Mouse (Mus musculus) stomach, embryonic 16.5 days (tissue): ENCODE results near the gene Lsm7. TPM values are rescaled to one million over a fixed set of nuclear protein-coding genes. Genes with fewer than 3 reads are reported as not detected.

Source experiments
- ATAC-seq: fragments of 200-750 bp; cut with Nextera tagmentation; 2 replicates; pipeline ENCODE4 v1.8.0; 2017; ENCODE audit warnings: moderate number of reproducible peaks, moderate TSS enrichment; ENCODE audit not compliant: insufficient read depth, low FRiP score
- H3K27ac ChIP-seq: fragments of 300-500 bp; sonication (generic); 2 replicates; pipeline ENCODE4 v1.5.1; 2014; ENCODE audit warnings: low read length
- H3K27me3 ChIP-seq: fragments of 300-500 bp; sonication (generic); 2 replicates; pipeline ENCODE4 v1.6.1; 2014; ENCODE audit warnings: low read length, control low read depth, mixed read lengths; ENCODE audit not compliant: control insufficient read depth, insufficient read depth
- H3K36me3 ChIP-seq: fragments of 300-500 bp; sonication (generic); 2 replicates; pipeline ENCODE4 v1.6.1; 2014; ENCODE audit warnings: low read length; ENCODE audit not compliant: control insufficient read depth, insufficient read depth
- H3K4me1 ChIP-seq: fragments of 300-500 bp; sonication (generic); 2 replicates; pipeline ENCODE4 v1.6.1; 2014; ENCODE audit warnings: low read length, control low read depth, mixed read lengths; ENCODE audit not compliant: control insufficient read depth, insufficient read depth
- H3K4me2 ChIP-seq: fragments of 300-500 bp; sonication (generic); 2 replicates; pipeline ENCODE4 v1.6.1; 2014; ENCODE audit warnings: low read depth, low read length, mixed read lengths
- H3K4me3 ChIP-seq: fragments of 300-500 bp; sonication (generic); replicated peaks from 2 replicates; pipeline ENCODE4 v1.5.1; 2014; ENCODE audit warnings: mild to moderate bottlenecking, low read length
- H3K9ac ChIP-seq: fragments of 300-500 bp; sonication (generic); 2 replicates; pipeline ENCODE4 v1.6.1; 2014; ENCODE audit warnings: low read length
- H3K9me3 ChIP-seq: fragments of 300-500 bp; sonication (generic); replicated peaks from 2 replicates; pipeline ENCODE4 v1.6.1; 2016; ENCODE audit warnings: low read length, control low read depth; ENCODE audit not compliant: control insufficient read depth
- WGBS: fragments of 180-500 bp; shearing (Covaris S2); extraction: QIAGEN DNeasy Blood & Tissue Kit; methylation state at CpG from one replicate; pipeline ENCODE4 v1.1.7; 2014; 5-methylcytosine and 5-hydroxymethylcytosine counted together
- microRNA counts: library from miRNA; unstranded; fragments of <30 nt; microRNA quantifications from one replicate; lab custom pipeline; 2016
- microRNA-seq: library from miRNA; unstranded; fragments of <30 nt; microRNA quantifications from one replicate; pipeline ENCODE4, GENCODE M21; 2016
- polyA plus RNA-seq: library from polyadenylated mRNA; unstranded; fragments of >200 nt; fragmentation: Nextera tagmentation; extraction: Ambion mirVana; gene quantifications from 2 replicates; pipeline ENCODE4 v1.2.1, GENCODE M21; 2015

Gene Lsm7
- polyA plus RNA-seq, 1 experiment from 2014 or later: 210 TPM

DNA sequence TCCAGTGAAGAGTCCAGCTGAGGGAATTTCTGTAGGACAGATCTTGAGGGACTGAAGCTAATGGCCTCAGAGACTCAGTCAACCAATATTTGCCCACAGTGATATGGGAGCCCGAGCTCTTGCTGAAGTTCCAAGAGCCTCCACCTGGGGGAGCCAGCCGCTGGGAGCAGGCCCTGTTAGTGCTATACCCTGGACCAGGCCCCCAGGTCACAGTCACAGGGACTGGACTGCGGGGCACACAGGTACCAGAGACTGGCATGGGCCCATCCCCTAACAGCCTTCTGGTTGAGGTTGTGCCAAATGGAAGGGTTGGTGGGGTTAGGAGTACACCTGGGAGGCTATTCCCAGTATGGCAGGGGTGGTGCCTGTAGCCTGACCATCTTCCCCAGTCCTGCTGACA is 49.1 kb downstream of the Lsm7 start:
- no peak overlapping the region for H3K4me3 ChIP-seq
- H3K36me3 ChIP-seq: peaks cover 26% of the 10 kb centered on the region
- peaks cover 3% of the 10 kb centered on the region; the same call in 1 of the 2 replicates for H3K27me3 ChIP-seq
- H3K4me2 ChIP-seq: no peak overlapping the region
- ATAC-seq: peak; percentile 45
- 13% methylated on average over 3 of the region's 3 CpGs for WGBS
- H3K27ac ChIP-seq: no peak overlapping the region
- peak overlapping the region; percentile 7; the same call in 1 of the 2 replicates for H3K9ac ChIP-seq
- H3K4me1 ChIP-seq: peaks cover 21% of the 10 kb centered on the region
- no peaks in the 10 kb centered on the region for H3K9me3 ChIP-seq

DNA sequence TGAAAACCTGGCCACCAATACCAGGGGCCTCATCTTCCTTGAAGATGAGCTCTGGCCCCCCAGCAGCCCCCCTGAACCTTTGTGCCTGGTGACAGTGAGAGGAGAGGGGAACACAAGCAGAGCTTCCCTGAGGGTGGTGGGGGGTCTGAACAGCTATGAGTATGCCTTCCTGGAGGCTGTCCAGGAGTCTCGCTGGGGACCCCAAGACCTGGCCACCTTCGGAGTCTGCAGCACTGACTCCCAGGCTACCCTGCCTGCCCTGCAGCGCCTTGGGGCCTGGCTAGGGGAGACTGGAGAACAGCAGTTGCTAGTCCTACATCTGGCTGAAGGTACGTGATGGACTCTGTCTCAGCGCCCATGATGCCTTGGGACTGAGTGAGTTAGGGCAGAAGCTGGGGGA is 49.7 kb downstream of the Lsm7 start:
- no peak overlapping the region for H3K27ac ChIP-seq
- no peak for ATAC-seq
- peaks cover 26% of the 10 kb centered on the region for H3K36me3 ChIP-seq
- H3K9me3 ChIP-seq: no peaks in the 10 kb centered on the region
- 81% methylated on average over 4 of the region's 5 CpGs for WGBS
- peak overlapping the region; percentile 7; the same call in 1 of the 2 replicates for H3K9ac ChIP-seq
- no peak overlapping the region for H3K4me2 ChIP-seq
- peaks cover 1% of the 10 kb centered on the region; the same call in 1 of the 2 replicates for H3K27me3 ChIP-seq
- no peak overlapping the region for H3K4me3 ChIP-seq
- peaks cover 21% of the 10 kb centered on the region for H3K4me1 ChIP-seq

DNA sequence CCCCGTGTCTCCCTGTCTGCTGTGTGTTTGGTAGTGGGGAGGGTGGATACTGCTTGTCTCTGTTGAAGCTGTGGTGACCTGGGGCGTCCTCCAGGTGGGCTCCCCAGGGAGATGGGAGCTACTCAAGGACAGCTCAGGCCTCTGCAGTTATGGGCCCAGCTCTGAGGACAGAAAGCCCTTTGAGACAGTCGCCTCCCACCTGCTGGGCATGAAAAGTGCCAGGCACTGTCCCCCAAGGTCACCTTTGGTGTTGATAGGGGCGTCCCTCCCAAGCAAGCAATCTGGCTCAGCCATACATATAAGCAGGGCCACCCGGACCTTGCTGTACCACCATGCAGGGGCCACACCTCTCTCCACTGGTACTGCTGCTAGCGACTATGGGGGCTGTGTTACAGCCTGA is 50.1 kb downstream of the Lsm7 start, which contains the start of gene Amh:
TSS of gene Amh (plus strand) at position 328 of the 400 bp plus-strand sequence.
- no peak for ATAC-seq
- 66% methylated on average over 6 of the region's 6 CpGs for WGBS
- Histone ChIP-seq H3K4me1 (peaks cover 21% of the 10 kb centered on the region), H3K9me3 (no peaks in the 10 kb centered on the region), H3K27me3 (no peaks in the 10 kb centered on the region), H3K36me3 (peaks cover 26% of the 10 kb centered on the region), H3K4me3 (no peak within 1 kb of the TSS), H3K9ac (peak within 1 kb of the TSS; percentile 7; the same call in 1 of the 2 replicates), H3K4me2 (no peak within 1 kb of the TSS), H3K27ac (no peak within 1 kb of the TSS)

DNA sequence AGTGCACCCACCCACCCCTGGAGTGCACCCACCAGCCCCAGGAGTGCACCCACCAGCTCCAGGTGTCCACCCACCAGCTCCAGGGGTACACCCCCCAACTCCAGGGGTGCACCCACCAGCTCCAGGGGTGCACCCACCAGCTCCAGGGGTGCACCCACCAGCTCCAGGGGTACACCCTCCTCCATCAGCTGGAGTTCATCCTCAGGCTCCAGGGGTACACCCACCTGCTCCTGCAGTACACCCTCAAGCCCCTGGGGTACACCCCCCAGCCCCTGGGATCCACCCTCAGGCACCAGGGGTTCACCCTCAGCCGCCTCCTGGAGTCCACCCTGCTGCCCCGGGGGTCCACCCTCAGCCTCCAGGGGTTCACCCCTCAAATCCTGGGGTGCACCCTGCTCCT is 50.7 kb downstream of the Lsm7 start:
- WGBS: 97% methylated on average over 2 of the region's 2 CpGs
- Histone ChIP-seq H3K27me3 (no peaks in the 10 kb centered on the region), H3K36me3 (peaks cover 26% of the 10 kb centered on the region), H3K27ac (no peak overlapping the region), H3K9ac (no peak overlapping the region), H3K9me3 (no peaks in the 10 kb centered on the region), H3K4me3 (no peak overlapping the region), H3K4me1 (peaks cover 27% of the 10 kb centered on the region), H3K4me2 (no peak overlapping the region)
- no peak for ATAC-seq

GRCm38 (mm10) chr10:80802996-80803395 is 52.0 kb downstream of the Lsm7 start:
- Histone ChIP-seq H3K36me3 (peaks cover 26% of the 10 kb centered on the region), H3K27me3 (no peaks in the 10 kb centered on the region), H3K4me3 (no peak overlapping the region), H3K4me1 (peaks cover 22% of the 10 kb centered on the region), H3K4me2 (no peak overlapping the region), H3K9ac (no peak overlapping the region), H3K9me3 (no peaks in the 10 kb centered on the region), H3K27ac (no peak overlapping the region)
- no peak for ATAC-seq
- 79% methylated on average over 3 of the region's 3 CpGs for WGBS

MicroRNAs encoded within 50 kb of the gene (microRNA counts, 519-probe panel; counts per million panel counts)
- not detected for microRNA mmu-miR-1982 (lab: Ali Mortazavi, UCI)

Small RNA genes lying within 50 kb of the gene (microRNA-seq; reads per million reads assigned to microRNA genes)
- 1.3 reads per million for gene Mir1982

Other genes starting within 250 kb of the Lsm7 start
- 3.7 and 4.8 TPM in 2 replicates for gene Gm49322, start 249.2 kb downstream of the Lsm7 start, polyA plus RNA-seq
- 18.1 TPM in 2 replicates for gene Csnk1g2, start 232.4 kb downstream of the Lsm7 start, polyA plus RNA-seq
- 11.5 and 12.7 TPM in 2 replicates for gene Btbd2, start 198.1 kb downstream of the Lsm7 start, polyA plus RNA-seq
- 42.8 and 45.1 TPM in 2 replicates for gene Mknk2, start 177.1 kb downstream of the Lsm7 start, polyA plus RNA-seq
- gene Mob3a, start 153.2 kb downstream of the Lsm7 start, polyA plus RNA-seq: 51.6 and 57.5 TPM in 2 replicates
- 25.5 and 28.7 TPM in 2 replicates for gene Izumo4, start 153.0 kb downstream of the Lsm7 start, polyA plus RNA-seq
- gene Ap3d1, start 112.9 kb downstream of the Lsm7 start, polyA plus RNA-seq: 62.5 and 66.3 TPM in 2 replicates
- gene Dot1l, start 100.0 kb downstream of the Lsm7 start, polyA plus RNA-seq: 11.8 and 13.9 TPM in 2 replicates
- gene Sf3a2, start 57.0 kb downstream of the Lsm7 start, polyA plus RNA-seq: 51.3 and 53.7 TPM in 2 replicates
- gene Plekhj1, start 56.6 kb downstream of the Lsm7 start, polyA plus RNA-seq: 102 and 114 TPM in 2 replicates
- gene Amh, start 50.0 kb downstream of the Lsm7 start, polyA plus RNA-seq: not detected in 2 replicates
- gene Jsrp1, start 41.7 kb downstream of the Lsm7 start, polyA plus RNA-seq: 0.65 and 8.4 TPM in 2 replicates
- gene Oaz1, start 28.6 kb downstream of the Lsm7 start, polyA plus RNA-seq: 1,560 and 1,582 TPM in 2 replicates
- gene Lingo3, start 11.2 kb downstream of the Lsm7 start, polyA plus RNA-seq: 0.05 and 0.12 TPM in 2 replicates
- 40.0 and 42.7 TPM in 2 replicates for gene Sppl2b, start 66 bp upstream of the Lsm7 start, polyA plus RNA-seq
- gene Tmprss9, start 16.6 kb upstream of the Lsm7 start, polyA plus RNA-seq: 0.06 TPM in 1 of 2 replicates, not detected in the other
- gene Timm13, start 45.8 kb upstream of the Lsm7 start, polyA plus RNA-seq: 288 and 309 TPM in 2 replicates
- gene Lmnb2, start 63.0 kb upstream of the Lsm7 start, polyA plus RNA-seq: 43.4 and 43.9 TPM in 2 replicates
- 34.8 and 40.9 TPM in 2 replicates for gene Gadd45b, start 74.9 kb upstream of the Lsm7 start, polyA plus RNA-seq
- gene Gng7, start 159.7 kb upstream of the Lsm7 start, polyA plus RNA-seq: 5.2 and 6.1 TPM in 2 replicates
- gene Diras1, start 170.5 kb upstream of the Lsm7 start, polyA plus RNA-seq: 0.49 and 0.57 TPM in 2 replicates
- gene Slc39a3, start 182.2 kb upstream of the Lsm7 start, polyA plus RNA-seq: 18.2 and 20.9 TPM in 2 replicates
- 163 and 167 TPM in 2 replicates for gene Sgta, start 205.0 kb upstream of the Lsm7 start, polyA plus RNA-seq
- 55.4 and 64.4 TPM in 2 replicates for gene Thop1, start 214.8 kb upstream of the Lsm7 start, polyA plus RNA-seq
- 14.5 and 18.9 TPM in 2 replicates for gene Creb3l3, start 243.7 kb upstream of the Lsm7 start, polyA plus RNA-seq